Mouse (Mus musculus): ENCODE results near the gene Zmynd11. TPM values are rescaled to one million over a fixed set of nuclear protein-coding genes. Genes with fewer than 3 reads are reported as not detected.

Gene Zmynd11
- total RNA-seq (2023), result 10 to 100 TPM; 77.3 to 81.9 TPM

GRCm38 (mm10) chr13:9764646-9765536, at the start of gene Zmynd11:
Gene Zmynd11 (minus strand): TSS chr13:9765330.

All from monocyte, adult 59 days (primary cell).